Mouse (Mus musculus) adrenal gland (tissue): ENCODE measurements around the gene Nr6a1.

Source experiments
- intact Hi-C: fragments of 180-260 bp; cut with DNase I; formaldehyde crosslinking; loops from one replicate; pipeline ENCODE4 v1.15.1; 2025

The Nr6a1 gene

DNA sequence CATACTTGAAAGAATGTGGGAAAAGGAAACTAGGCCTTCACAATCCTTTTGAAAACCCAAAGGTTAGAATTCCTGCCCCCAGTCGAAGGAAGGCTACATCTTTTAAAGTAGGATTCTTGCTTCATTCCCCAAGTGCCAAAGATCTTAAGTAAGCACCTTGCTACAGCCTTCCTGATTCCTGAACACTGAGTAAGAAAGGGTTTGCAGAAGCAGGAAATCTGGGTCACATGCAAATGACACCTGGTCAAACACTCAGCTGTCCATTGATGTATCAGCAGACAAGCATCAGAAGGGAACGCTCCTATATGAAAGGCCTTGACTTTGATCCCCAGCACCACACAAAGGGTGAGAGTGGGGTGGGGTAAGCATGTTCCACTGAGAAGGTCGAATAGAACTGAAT is 142.4 kb downstream of the Nr6a1 start:
- intact Hi-C loops: no loop called here

DNA sequence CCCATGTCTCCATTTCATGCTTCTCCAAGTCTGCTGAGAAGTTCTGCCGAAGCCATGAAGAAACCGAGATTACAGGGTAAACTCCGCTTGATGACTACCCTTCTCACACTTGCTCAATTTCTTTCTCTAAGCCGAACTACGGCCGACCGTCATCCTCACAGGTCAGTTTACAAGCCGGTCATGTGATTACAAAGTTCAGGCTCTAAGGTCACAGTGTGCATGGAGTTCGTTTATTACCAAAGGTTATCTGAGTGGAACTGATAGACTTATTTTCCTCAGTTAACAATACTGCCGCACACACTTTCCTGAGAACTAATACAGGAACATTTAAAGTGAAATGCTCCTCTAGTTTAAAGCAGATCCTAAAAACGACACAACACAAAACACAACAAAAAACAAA is 143.1 kb downstream of the Nr6a1 start:
- intact Hi-C loops: no loop called here

DNA sequence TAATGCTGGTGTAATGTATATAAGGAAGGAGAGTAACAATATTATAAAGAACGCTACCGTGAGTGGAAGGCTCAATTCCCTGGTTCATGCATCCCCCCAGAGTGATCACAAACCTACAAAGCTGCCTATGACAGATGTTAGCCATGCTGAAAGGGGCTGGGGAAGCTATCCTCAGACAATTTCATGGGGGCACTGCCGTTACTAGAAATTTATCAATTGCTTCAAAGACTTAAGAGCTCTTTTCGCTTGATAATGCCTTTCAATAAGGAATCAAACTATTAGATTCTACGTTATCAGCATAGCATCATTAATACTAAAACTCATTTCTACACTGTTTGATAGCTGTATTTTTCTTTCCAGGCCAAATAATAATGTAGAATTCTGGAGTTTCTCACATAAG is 144.1 kb downstream of the Nr6a1 start:
- intact Hi-C loops: no loop called here

DNA sequence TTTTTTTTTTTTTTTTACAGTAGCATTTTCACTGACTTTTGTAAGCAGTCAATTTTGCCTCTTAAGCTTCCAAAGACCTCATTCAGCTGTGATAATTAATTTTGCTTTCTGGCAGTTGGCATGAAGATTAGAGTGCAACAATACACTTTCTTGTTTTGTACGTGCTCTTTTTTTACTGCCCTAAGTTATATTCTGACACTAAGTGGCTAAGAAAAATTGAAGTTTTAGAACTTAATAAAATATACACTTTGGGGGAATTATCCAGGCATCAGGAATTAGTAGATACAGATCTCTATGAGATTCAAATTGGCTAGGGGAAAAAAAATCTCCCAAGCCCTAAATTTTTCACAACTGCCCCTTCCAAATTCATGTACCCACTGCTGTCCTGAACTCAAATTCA is 144.8 kb downstream of the Nr6a1 start:
- intact Hi-C loops: no loop called here

DNA sequence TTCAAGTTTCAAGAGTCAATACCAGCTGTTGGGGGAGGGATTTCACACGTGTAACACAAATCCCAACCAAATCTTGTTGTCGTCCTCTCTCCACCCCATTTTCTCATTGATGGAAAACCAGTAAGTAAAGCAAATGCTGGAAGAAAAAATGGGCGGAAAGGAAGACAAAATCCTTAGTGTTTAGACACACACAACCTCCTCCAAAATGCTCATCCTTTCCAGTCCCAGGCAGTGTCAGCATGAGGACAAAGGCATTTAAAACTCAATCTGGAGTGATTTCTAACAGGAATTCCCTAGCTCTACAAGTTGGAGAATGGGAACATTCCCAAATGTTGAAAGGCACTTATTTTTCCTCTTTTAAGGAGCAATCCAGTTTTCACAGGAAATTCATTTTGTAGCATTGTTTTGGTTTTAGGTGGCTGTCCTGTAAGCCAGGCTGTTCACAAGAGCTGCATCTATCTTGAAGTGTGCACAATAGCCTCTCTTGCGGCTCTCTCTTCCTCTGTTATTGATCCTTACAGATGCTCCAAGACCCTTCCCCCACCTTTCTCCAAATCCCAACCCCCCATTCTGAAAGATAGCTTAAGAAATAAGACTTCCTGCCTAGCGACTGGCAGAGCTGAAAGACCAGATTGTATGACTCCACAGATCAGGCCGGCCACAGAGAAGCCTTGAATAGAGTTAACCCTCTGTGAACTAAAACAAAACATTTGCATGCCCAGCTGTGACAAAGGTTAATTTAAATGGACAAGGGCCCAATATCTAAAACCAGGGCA is 145.4 kb downstream of the Nr6a1 start:
- intact Hi-C loops: no loop called here

DNA sequence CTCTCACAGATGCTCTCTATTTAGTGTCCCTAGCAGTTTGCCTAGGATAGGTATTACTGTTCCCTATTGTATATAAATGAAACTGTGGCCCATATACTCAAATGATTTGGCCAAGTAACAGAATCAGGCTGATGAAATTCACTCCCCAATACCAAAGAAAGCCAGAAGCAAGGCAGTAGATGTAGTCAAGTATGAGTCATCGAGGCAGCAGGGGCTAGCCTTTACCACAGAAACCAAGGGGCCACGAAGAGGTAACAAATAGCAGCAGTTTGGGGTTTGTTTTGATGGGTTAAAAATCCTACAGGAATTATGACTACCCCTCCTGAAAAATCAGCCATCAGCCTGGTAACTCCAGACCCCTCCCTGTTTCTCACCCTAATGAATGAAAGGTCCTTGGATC is 147.5 kb downstream of the Nr6a1 start:
- intact Hi-C loops: no loop called here

DNA sequence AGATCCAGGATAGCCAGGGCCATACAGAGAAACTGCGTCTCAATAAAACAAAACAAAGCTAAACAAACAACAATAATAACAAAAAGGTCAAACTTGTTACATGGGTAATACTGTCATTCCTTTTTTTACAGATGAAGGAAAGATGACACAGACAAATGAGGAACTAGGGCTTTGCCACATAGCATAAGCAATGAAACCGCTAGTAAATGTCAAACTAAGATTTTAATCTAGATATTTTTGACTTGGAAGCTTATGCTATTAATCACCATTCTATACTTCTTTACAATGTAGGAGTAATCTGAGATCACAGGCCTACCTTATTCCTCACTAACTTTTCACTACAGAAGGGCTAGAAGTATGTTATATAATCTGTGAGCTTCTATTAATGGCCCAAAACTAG is 150.2 kb downstream of the Nr6a1 start:
- intact Hi-C loops: no loop called here

DNA sequence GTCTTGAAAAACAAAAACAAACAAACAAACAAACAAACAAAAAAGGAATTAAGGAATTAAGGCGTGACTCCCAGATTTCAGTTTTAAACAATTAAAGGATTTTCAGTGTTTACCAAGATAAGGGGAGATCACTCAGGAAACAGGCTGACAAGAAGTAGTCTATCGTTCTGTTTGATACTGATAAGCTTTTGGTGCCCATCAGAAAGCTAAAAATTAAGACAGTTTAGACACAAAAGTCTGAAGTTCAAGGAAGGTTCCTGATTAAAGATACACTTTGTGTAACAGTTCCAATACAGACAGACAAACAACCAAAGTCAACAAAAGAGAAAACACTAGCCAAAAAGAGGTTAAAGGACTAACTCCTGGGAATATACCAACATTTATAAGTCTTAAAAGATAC is 152.6 kb downstream of the Nr6a1 start:
- intact Hi-C loops: no loop called here

DNA sequence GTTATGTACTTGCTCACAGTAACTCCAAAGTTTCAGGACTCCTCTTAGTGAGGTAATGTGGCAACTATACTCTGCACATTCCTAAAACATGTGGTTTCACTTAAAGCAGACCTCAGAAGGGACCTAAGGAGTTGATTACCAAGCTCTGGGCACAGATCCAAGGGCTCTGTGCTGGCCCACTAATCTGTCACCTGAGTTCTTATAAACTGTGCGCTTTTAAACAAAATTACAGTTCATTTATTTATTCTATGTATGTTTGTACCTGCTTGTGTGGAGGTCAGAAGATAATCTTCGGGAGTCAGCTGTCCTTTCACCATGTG is 156.1 kb downstream of the Nr6a1 start:
- intact Hi-C loops: no loop called here

DNA sequence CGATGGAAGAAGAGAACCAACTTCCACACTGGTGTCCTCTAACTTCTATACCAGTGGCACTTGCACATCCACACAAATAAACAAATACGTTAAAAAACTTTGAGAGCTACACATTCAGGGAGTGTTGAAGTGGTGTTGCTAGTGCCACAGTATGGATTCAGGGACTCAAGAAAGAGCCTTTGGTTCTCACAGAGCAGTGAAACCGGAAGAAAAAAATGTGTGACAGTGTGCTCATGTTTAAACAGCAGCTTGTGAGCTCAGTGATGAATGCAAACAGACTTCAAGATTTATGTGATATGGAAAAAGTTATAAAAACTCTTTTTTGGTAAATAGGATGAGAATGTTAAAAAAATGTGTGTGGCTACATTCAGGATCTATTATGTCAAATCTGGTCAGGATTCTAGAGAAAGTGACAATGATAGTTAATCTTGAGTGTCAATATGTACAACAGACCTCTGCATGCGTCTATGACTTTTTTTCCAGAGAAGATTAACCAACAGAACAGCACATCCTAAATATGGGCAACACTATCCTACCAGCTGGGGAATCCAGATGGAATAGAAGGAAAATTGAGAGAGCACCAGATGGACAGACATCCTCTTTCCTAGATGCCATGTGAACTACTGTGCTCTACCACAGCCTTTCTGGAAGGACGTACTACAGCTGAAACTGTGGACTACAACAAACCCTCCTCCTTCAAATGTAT is 156.6 kb downstream of the Nr6a1 start:
- intact Hi-C loops: no loop called here

DNA sequence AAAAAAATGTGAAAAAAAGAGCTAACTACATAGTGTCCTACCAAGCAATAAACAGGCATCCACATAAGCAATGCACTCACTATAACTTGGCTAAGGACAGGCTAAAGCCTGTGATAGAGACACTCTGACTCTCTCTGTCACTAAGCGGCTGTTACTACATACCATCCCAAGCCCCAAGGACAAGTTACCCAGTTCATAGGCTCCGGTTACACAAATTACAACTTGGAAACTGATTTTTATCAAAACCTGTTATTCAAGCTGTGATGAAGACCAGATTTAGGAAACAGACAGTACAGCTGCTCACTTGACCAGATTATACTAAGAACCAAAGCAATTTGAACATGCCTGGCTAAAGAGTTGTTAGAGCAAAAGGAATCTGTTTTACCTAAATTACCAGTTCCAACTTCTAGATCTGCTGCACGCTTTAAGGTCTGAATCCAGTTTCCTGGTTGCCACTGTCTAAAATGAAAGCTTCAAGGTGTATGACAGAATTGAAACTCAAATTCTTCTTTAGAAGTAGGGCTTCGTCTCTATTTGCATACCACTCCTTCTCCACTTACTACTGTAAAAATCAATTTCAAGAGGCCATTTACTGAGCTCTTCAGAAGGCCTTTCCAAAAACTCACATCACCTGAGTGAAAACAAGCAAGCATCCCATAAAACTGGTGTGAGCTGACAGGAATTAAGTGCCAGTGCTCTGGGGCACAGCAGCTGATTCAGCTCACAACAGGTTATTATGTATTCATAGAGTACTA is 160.1 kb downstream of the Nr6a1 start:
- intact Hi-C loops: no loop called here

DNA sequence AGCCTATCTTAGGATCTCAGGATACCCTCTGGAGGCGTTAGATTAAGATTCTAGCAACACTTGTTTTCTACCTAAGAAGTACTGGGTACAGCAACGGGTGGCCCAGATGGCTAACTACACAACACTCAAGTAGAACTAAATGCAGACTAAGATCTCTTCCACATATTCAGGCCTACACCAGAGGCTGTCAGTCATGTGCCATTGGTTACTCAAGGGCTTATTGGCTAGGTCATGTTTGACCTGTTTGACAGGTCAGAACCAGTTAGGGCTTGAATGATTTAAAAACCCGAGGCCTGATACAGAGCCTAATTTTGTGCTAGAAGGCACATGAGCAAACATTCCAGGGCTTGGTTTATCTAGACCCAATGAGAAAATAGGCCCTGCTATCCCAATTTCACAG is 187.6 kb downstream of the Nr6a1 start:
- intact Hi-C loops: loop anchor here (1.0 to 5.0 kb wide), 2 partner anchors 48 to 79 kb away; no protein-coding TSS in a partner anchor

DNA sequence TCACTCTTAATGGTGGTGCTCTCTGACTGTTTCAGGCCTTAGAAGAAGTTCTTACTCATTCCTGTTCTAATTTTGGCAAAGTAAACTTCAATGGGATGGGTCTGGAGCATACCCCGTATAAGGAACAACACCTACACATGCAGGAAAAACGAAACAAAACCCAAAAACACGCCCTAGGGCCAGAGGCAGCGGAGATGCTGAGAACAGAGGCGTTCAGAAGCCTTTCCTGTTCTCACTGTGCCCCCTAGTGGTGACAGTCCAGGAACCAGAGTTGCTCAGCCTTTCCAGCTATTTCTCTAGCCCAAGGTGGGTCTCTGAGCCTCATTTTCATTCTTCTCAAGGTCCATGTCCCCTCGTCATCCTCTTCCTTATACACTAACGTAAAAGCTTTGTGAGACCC is 188.1 kb downstream of the Nr6a1 start:
- intact Hi-C loops: loop anchor here (5.0 kb wide), 1 partner anchor 47 kb away; no protein-coding TSS in a partner anchor

DNA sequence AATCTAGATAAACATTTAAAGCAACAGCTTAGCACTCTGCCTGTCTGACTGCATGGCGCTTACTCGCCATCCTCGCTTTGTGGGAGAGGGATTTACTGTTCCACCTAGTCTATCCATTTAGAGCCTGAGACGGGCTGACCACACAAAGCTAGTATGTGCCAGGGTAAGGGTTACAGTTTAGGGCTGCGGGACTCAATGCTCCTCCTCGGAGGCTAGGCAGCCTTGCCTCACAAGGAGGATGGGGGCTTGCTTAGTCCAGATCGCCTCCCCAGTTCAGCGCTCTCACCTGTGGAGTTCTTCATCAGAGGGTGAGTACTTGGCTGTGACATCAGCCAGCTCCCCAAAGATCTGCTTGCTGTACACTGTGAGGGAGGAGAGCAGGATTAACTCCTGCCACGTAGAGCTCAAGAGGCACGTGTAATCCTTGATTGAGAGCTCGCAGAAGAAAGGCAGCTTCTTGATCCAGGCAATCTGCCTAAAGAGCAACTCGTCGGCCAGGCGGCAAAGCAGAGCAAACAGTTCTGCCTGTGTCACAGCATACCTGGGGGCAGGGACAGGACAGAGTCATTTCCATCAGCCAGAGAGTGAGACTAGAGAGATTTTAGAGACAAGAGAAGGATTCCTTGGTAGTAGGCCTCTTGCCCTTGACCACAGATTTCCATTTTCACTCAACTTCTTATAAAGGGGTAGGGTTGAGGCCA is 188.7 kb downstream of the Nr6a1 start:
- intact Hi-C loops: loop anchor here (5.0 kb wide), 1 partner anchor 46 kb away; no protein-coding TSS in a partner anchor

DNA sequence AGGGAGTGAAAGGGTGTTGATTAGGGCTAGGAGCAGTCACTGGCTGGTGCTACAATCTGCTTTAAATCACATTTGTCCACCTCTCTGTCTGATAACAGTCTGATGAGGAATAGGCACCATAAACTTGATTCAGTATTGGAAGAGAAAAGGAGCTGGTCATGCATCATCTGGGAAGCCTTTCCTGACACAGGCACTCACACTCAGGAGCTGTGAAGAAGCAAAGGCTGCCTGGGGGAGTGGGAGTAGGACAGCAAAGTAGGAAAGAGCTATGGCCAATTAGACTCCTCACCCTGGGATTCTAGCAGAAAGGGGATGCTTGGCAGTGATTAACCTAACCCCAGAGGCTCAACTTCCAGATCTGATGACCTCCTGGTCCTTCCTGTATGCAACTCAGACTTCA is 191.7 kb downstream of the Nr6a1 start:
- intact Hi-C loops: loop anchor here (5.0 kb wide), 1 partner anchor 43 kb away; no protein-coding TSS in a partner anchor

DNA sequence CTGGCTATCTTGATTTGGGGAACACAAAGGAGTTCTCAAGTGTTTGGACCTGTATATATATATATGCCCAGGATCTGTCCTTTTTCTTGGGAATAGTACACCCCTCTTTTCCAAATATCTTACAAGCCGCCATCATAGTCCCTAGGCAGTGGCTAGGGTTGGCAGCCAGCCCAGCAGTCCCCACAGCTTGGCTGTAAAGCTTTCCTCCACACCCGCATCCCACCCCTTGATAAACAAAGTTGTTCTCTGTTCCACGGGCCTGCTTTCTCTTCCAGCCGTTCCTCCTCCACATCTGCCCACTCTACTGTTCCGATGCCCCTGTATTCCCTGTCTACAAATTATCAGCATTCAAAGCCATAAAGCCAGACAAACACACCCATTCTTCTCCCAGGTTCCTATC is 192.8 kb downstream of the Nr6a1 start:
- intact Hi-C loops: loop anchor here (5.0 kb wide), 1 partner anchor 42 kb away; no protein-coding TSS in a partner anchor

DNA sequence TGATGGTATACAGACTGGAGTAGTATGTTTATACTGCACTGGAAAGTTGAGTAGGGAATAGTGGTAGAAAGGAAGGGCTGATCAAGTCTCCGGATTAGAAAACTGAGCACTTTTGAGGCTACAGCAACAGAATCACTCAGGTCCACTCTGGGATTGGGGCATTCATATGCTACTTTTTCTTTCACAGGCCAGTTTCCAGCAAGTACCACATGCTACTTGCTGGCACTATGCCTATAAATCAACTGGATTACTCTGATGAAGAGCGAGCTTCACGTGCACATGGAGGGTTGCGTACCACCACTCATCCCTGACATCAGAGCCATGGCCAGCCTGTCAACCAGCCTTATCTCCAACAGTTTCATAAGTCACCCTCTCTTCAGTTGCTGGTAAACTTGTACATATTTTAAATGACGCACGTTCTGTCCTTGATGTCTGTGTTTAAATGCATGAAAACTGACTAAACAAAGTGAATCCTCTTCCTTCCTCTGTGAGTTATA is 197.1 kb downstream of the Nr6a1 start:
- intact Hi-C loops: no loop called here

DNA sequence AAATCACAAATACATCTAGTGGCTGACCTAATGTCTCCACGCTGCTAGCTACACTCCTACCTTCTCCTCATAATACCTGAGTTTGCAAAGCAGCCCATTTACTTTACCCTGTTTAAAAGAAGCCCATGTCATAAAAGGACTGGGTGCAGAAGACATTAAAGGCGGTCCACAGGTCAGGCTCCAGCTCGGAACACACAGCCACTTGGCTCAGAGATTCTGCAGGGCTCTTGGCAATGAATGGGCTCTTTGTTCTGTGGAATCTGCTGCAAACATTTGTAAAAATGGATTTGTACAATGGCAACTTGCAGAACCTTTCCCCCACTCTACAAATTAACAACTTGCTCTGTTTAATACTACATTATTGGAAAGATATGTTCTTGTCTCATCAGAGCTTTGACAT is 202.1 kb downstream of the Nr6a1 start:
- intact Hi-C loops: no loop called here

DNA sequence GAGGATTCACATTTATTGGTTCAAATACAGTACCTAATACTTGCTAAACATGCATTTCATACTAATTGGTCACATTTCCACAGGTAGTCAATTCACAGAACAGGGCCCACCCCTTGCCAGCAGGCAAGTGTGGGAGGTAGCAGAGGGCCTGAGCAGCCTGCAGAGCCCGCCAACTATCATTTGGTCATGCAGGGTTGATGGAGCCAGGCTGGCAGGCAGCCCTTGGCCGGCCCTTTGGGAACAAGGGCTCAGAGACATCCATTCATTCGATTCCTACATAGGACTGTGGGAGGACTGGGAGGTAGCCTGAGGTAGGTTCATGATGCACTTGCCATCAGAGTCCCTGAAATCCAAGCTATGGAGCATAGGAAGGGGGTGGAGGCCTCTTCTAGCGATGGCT is 204.1 kb downstream of the Nr6a1 start:
- intact Hi-C loops: no loop called here

DNA sequence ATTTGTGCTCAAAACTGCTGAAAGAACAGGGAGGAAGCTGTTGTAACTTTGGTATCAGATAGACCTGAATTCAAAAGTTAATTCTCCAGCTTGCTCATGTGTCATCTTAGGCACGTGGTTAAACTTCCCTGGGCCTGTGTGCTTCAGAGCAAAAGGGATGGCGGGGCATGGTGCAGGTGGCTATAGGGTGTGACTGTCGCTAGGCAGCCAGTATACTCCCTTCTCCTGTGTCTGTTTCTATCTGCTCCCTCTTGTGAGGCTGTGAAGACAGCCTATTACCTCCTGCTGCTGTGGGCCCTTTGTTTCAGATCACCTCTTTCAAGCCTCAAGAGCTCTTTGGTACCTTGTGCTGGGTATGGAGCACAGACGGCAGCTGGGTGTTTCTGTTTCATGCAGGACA is 205.4 kb downstream of the Nr6a1 start:
- intact Hi-C loops: no loop called here

DNA sequence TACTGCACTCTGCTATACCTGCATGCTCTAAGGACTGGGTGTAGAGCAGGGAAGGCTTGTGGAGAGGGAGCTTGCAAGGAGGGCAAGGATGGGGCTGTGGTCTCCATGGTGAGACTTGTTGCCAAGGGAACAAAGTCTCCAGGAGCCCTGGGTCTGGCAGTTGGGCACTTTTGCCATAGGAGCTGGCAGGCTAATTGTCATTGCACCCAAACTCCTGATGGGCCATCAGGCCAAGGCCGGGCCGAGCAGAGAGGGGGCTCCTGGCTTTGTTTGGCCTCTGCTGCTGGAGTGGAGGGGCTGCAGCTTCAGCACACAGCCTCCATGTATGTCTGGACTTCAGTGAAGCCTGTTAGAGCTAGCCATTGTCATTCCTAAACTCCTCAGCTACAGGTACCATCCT is 206.8 kb downstream of the Nr6a1 start:
- intact Hi-C loops: no loop called here
